Mouse (Mus musculus) thymus, adult 2 months (tissue): ENCODE measurements at regions not wholly inside any gene's neighbourhood (a gene's known extent, or its start where the extent isn't known, plus 50 kb on each side); places are given as distances from the start of the nearest gene placed in this dataset.

Experiments
- CTCF ChIP-seq: fragments of 200-500 bp; IDR thresholded peaks from 2 replicates; pipeline ENCODE4 v1.5.1; 2012; ENCODE audit warnings: mild to moderate bottlenecking, control low read depth, low read length, moderate library complexity, borderline replicate concordance; ENCODE audit not compliant: control insufficient read depth, poor library complexity, insufficient read depth; ENCODE audit errors: extremely low read depth
- POLR2A ChIP-seq: fragments of 200-500 bp; IDR thresholded peaks from 2 replicates; pipeline ENCODE4 v1.6.1; 2012; ENCODE audit warnings: mild to moderate bottlenecking, low read length, control low read depth, moderate library complexity; ENCODE audit not compliant: control insufficient read depth, poor library complexity, insufficient read depth; ENCODE audit errors: extremely low read depth

- TF ChIP-seq CTCF = no peak
- TF ChIP-seq POLR2A = no peak
These were observed 202.7 kb downstream of the Cyp26b1 start for GRCm38 (mm10) chr6:84391016-84391415.
